Mouse (Mus musculus): ENCODE measurements around the gene Kpna6.

The Kpna6 gene

GRCm38 (mm10) chr4:129648656-129649055 lies 23.9 kb downstream of the Kpna6 start:
- no peak for DNase-seq (ENCODE audit: low read depth, low spot score)

GRCm38 (mm10) chr4:129645204-129645603 lies 27.4 kb downstream of the Kpna6 start:
- DNase-seq (ENCODE audit: low read depth, low spot score), result no peak

- DNase-seq (ENCODE audit: low read depth, low spot score), result peak; percentile 31
These were observed 30.8 kb downstream of the Kpna6 start for GRCm38 (mm10) chr4:129641756-129642155.

- peak; percentile 98 for DNase-seq (ENCODE audit: low read depth, low spot score)
These were observed 31.7 kb downstream of the Kpna6 start, which contains the start of gene Txlna for GRCm38 (mm10) chr4:129640638-129641467. Gene Txlna (minus strand): TSS chr4:129641065.

- DNase-seq (ENCODE audit: low read depth, low spot score), result no peak
These were observed 32.4 kb downstream of the Kpna6 start for GRCm38 (mm10) chr4:129640101-129640637.

- no peak for DNase-seq (ENCODE audit: low read depth, low spot score)
These were observed 33.3 kb downstream of the Kpna6 start for GRCm38 (mm10) chr4:129639221-129639620.

- no peak for DNase-seq (ENCODE audit: low read depth, low spot score)
These were observed 38.7 kb downstream of the Kpna6 start for GRCm38 (mm10) chr4:129633852-129634251.

- DNase-seq (ENCODE audit: low read depth, low spot score), result no peak
These were observed 40.7 kb downstream of the Kpna6 start for GRCm38 (mm10) chr4:129631867-129632266.

GRCm38 (mm10) chr4:129630944-129631343 lies 41.6 kb downstream of the Kpna6 start:
- DNase-seq (ENCODE audit: low read depth, low spot score), result no peak

GRCm38 (mm10) chr4:129626035-129626434 lies 46.5 kb downstream of the Kpna6 start:
- DNase-seq (ENCODE audit: low read depth, low spot score), result no peak

- no peak for DNase-seq (ENCODE audit: low read depth, low spot score)
These were observed 47.1 kb downstream of the Kpna6 start for GRCm38 (mm10) chr4:129625496-129625895.

- DNase-seq (ENCODE audit: low read depth, low spot score), result no peak
These were observed 47.6 kb downstream of the Kpna6 start for GRCm38 (mm10) chr4:129625029-129625370.

- peak; percentile 74 for DNase-seq (ENCODE audit: low read depth, low spot score)
These were observed 48.1 kb downstream of the Kpna6 start for GRCm38 (mm10) chr4:129624281-129625028.

- peak; percentile 42 for DNase-seq (ENCODE audit: low read depth, low spot score)
These were observed 48.9 kb downstream of the Kpna6 start, which contains the start of gene Ccdc28b for GRCm38 (mm10) chr4:129623681-129624091. Gene Ccdc28b (minus strand): TSS chr4:129623947.

GRCm38 (mm10) chr4:129622803-129623535 lies 49.6 kb downstream of the Kpna6 start:
- no peak for DNase-seq (ENCODE audit: low read depth, low spot score)

GRCm38 (mm10) chr4:129622120-129622802 lies 50.3 kb downstream of the Kpna6 start:
- DNase-seq (ENCODE audit: low read depth, low spot score), result no peak

- no peak for DNase-seq (ENCODE audit: low read depth, low spot score)
These were observed 51.2 kb downstream of the Kpna6 start for GRCm38 (mm10) chr4:129621283-129621841.

GRCm38 (mm10) chr4:129620419-129621282 lies 51.9 kb downstream of the Kpna6 start:
- DNase-seq (ENCODE audit: low read depth, low spot score), result no peak

GRCm38 (mm10) chr4:129618786-129619691 lies 53.5 kb downstream of the Kpna6 start, which contains the start of gene Iqcc:
Gene Iqcc (minus strand): TSS chr4:129619099.
- peak; percentile 95 for DNase-seq (ENCODE audit: low read depth, low spot score)

Data from ES-CJ7 (cell line).